Mouse (Mus musculus): ENCODE data around the gene Tns3. TPM values are rescaled to one million over a fixed set of nuclear protein-coding genes. Genes with fewer than 3 reads are reported as not detected.

Gene Tns3
- polyA plus RNA-seq, 1 experiment from 2014 or later = 8.8 TPM

DNA sequence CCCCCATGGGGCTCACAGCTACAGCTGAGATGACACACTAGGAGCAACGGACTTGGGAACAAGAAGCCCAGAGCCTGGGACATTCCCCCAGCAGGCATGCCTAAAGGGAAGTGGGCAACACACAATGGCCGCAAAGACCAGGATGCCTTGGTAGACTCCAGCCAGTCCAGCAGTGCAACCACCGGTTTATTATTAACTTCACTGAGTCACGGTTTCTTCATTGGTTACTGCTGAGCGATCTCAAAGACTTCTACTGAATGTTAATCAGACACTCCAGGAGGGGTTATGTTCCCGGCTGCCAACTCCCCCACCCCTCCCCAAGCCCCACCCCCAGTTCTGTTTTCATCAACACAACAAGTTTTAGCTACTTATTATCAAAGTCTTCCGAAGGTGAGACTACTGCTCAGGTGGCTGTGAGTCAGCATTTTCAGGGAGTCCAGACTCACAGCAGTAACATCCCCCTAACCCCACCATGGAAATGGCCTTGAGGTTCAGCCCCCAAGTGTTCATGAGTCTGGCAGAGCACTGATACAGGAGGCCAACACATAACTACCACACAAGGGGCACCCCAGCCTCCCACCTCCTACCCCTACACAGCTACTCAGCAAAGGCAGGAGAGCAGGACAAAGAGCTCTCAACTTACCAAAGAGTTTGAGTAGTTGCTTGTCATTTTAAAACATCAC lies 29.5 kb downstream of the Tns3 start:
- no peak overlapping the region for H3K27ac ChIP-seq (ENCODE audit: low read depth, low read length)
- H3K4me1 ChIP-seq (replicated peaks; ENCODE audit: control insufficient read depth, insufficient read depth, low read length) = no peaks in the 10 kb centered on the region
- H3K27me3 ChIP-seq (ENCODE audit: control insufficient read depth, insufficient read depth, low read length) = no peaks in the 10 kb centered on the region
- no peak overlapping the region for H3K4me2 ChIP-seq (ENCODE audit: low read depth, low read length, severe bottlenecking)
- no peaks in the 10 kb centered on the region for H3K36me3 ChIP-seq (ENCODE audit: control insufficient read depth, insufficient read depth, low read length)
- WGBS = 85% methylated on average over 7 of the region's 7 CpGs
- H3K9ac ChIP-seq (ENCODE audit: low read length) = no peak overlapping the region
- DNase-seq (ENCODE audit: low spot score) (no peak), ATAC-seq (replicated peaks; ENCODE audit: low FRiP score) (no peak)
- no peak overlapping the region for H3K4me3 ChIP-seq (ENCODE audit: low read depth, low read length)
- no peaks in the 10 kb centered on the region for H3K9me3 ChIP-seq (ENCODE audit: control insufficient read depth, low read length)

DNA sequence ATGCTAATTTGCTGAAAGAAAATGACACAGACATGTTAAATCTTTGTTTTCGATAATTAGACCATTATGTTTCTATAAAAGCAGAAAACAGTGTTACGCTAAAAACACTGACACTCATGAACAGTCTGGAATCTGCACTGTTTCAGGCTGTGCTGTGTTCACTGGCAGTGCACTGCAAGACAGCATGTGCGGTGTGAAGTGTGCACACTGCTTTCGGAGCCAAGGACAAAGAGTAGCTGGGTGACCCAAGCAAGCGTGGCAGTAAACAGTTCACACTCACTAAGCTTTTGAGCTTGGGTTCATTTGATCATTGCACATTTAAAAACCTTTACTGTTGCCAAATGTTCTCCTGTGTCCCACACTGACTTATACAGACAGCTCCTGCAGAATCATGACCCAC lies 32.2 kb downstream of the Tns3 start:
- no peak for ATAC-seq (replicated peaks; ENCODE audit: low FRiP score)
- WGBS = 85% methylated on average over 5 of the region's 5 CpGs

DNA sequence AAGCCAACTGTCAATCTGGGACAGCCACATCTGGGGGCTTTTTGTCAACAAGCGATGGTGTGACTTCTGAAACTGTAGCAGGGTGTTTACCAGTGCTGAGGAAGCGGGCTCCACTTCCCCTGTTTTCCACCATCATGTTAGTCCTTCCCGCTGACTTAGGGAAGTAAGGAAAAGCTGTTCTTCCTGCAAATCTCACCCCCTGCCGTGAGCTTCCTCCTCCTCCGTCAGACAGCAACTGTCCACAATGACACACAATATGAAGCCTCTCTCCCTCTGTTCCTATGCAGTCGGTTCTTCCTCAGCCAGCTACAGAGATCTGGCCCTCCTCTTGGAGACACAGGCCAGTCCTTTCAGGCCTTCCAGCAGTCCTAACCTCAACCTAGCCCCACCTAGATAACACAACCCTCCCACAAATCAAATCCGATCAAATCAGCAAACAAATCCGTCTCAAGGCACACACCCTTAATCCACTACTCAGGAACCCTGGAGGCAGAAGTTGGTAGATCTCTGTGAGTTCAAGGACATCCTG lies 34.4 kb downstream of the Tns3 start:
- DNase-seq (ENCODE audit: low spot score) (no peak), ATAC-seq (replicated peaks; ENCODE audit: low FRiP score) (no peak)
- H3K4me3 ChIP-seq (ENCODE audit: low read depth, low read length) = no peak overlapping the region
- no peaks in the 10 kb centered on the region for H3K27me3 ChIP-seq (ENCODE audit: control insufficient read depth, insufficient read depth, low read length)
- no peaks in the 10 kb centered on the region for H3K36me3 ChIP-seq (ENCODE audit: control insufficient read depth, insufficient read depth, low read length)
- H3K4me2 ChIP-seq (ENCODE audit: low read depth, low read length, severe bottlenecking) = no peak overlapping the region
- H3K9me3 ChIP-seq (ENCODE audit: control insufficient read depth, low read length) = no peaks in the 10 kb centered on the region
- no peak overlapping the region for H3K27ac ChIP-seq (ENCODE audit: low read depth, low read length)
- 84% methylated on average over 8 of the region's 8 CpGs for WGBS
- no peaks in the 10 kb centered on the region; the same call in 1 of the 2 replicates for H3K4me1 ChIP-seq (replicated peaks; ENCODE audit: control insufficient read depth, insufficient read depth, low read length)
- H3K9ac ChIP-seq (ENCODE audit: low read length) = no peak overlapping the region

More for the DNA sequence above, 32.2 kb downstream of the Tns3 start:
- Histone ChIP-seq H3K4me2 (ENCODE audit: low read depth, low read length, severe bottlenecking) (no peak overlapping the region), H3K9me3 (ENCODE audit: control insufficient read depth, low read length) (no peaks in the 10 kb centered on the region), H3K27me3 (ENCODE audit: control insufficient read depth, insufficient read depth, low read length) (no peaks in the 10 kb centered on the region), H3K36me3 (ENCODE audit: control insufficient read depth, insufficient read depth, low read length) (no peaks in the 10 kb centered on the region), H3K9ac (ENCODE audit: low read length) (no peak overlapping the region), H3K4me1 (replicated peaks; ENCODE audit: control insufficient read depth, insufficient read depth, low read length) (no peaks in the 10 kb centered on the region; the same call in 1 of the 2 replicates), H3K4me3 (ENCODE audit: low read depth, low read length) (no peak overlapping the region), H3K27ac (ENCODE audit: low read depth, low read length) (no peak overlapping the region)
- no peak for DNase-seq (ENCODE audit: low spot score)

DNA sequence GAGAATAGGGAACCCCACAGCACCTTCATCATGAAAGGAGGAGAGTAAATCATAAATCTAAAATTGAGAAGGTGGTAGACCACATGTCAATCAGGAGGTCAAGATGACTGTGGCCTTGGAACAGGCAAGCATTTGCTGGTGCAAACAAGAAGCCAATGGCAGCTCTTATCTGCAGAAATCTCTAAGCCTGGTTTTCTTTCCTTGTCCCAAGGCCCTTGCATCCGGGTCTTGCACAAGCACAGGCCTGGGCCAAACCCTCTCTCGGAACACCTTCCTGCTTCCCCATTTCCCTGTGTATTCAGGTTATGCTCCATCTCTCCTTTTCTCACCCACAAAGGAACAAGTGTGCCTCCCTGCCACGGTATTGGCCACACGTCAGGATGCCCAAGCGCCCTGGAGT lies 35.0 kb downstream of the Tns3 start:
- WGBS = 87% methylated on average over 5 of the region's 5 CpGs
- no peak overlapping the region for H3K4me2 ChIP-seq (ENCODE audit: low read depth, low read length, severe bottlenecking)
- no peak for ATAC-seq (replicated peaks; ENCODE audit: low FRiP score)

DNA sequence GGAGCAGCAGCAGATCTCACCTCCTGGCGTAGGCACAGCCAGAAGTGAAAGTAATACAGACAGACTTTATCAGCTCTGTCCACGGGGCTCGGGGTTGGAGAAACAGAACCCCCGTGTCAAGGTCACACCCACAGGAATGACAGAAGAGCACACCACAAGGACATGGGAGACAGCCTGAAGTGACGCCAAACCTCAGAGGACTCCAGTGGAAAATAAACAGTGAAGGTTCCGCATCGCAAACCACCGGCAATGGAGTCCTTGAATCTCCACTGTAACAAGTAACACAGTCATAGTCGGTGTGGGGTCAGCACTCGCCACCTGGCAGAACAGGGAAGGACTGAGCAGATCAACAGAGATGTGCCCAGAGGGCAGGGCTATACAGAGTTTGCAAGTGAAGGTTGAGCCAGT lies 35.5 kb downstream of the Tns3 start:
- H3K27me3 ChIP-seq (ENCODE audit: control insufficient read depth, insufficient read depth, low read length) = no peaks in the 10 kb centered on the region
- ATAC-seq (replicated peaks; ENCODE audit: low FRiP score) (no peak), DNase-seq (ENCODE audit: low spot score) (no peak)
- H3K27ac ChIP-seq (ENCODE audit: low read depth, low read length) = no peak overlapping the region
- H3K9ac ChIP-seq (ENCODE audit: low read length) = no peak overlapping the region
- H3K36me3 ChIP-seq (ENCODE audit: control insufficient read depth, insufficient read depth, low read length) = no peaks in the 10 kb centered on the region
- H3K4me3 ChIP-seq (ENCODE audit: low read depth, low read length) = no peak overlapping the region
- H3K9me3 ChIP-seq (ENCODE audit: control insufficient read depth, low read length) = no peaks in the 10 kb centered on the region
- no peak overlapping the region for H3K4me2 ChIP-seq (ENCODE audit: low read depth, low read length, severe bottlenecking)
- H3K4me1 ChIP-seq (replicated peaks; ENCODE audit: control insufficient read depth, insufficient read depth, low read length) = no peaks in the 10 kb centered on the region; the same call in 1 of the 2 replicates
- WGBS = 95% methylated on average over 10 of the region's 10 CpGs

More for the DNA sequence above, 35.0 kb downstream of the Tns3 start:
- no peak overlapping the region for H3K27ac ChIP-seq (ENCODE audit: low read depth, low read length)
- H3K9ac ChIP-seq (ENCODE audit: low read length) = no peak overlapping the region
- H3K9me3 ChIP-seq (ENCODE audit: control insufficient read depth, low read length) = no peaks in the 10 kb centered on the region
- H3K27me3 ChIP-seq (ENCODE audit: control insufficient read depth, insufficient read depth, low read length) = no peaks in the 10 kb centered on the region
- no peaks in the 10 kb centered on the region for H3K36me3 ChIP-seq (ENCODE audit: control insufficient read depth, insufficient read depth, low read length)
- H3K4me3 ChIP-seq (ENCODE audit: low read depth, low read length) = no peak overlapping the region
- no peak for DNase-seq (ENCODE audit: low spot score)
- no peaks in the 10 kb centered on the region; the same call in 1 of the 2 replicates for H3K4me1 ChIP-seq (replicated peaks; ENCODE audit: control insufficient read depth, insufficient read depth, low read length)

DNA sequence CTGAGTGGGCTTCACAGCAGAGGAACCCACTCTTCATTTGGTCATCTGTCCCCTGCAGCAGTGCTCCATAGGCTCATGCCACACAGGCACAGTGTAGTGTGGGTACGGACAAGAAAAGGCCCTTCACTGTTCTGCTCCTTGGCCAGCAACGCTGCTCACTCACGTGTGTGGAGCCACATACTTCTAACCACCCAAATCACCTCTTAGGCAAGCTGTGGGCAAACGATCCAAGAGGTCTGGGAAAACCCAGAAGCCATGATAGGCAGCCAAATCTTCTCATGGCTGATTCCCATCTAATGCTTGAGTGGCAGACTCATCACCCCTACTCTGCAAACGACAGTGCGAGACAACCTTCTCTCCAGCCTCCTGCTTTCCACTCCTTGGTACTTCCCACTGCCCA lies 37.2 kb downstream of the Tns3 start:
- WGBS = 93% methylated on average over 6 of the region's 6 CpGs
- Histone ChIP-seq H3K4me2 (ENCODE audit: low read depth, low read length, severe bottlenecking) (no peak overlapping the region), H3K9me3 (ENCODE audit: control insufficient read depth, low read length) (no peaks in the 10 kb centered on the region), H3K9ac (ENCODE audit: low read length) (no peak overlapping the region), H3K27ac (ENCODE audit: low read depth, low read length) (no peak overlapping the region), H3K4me1 (replicated peaks; ENCODE audit: control insufficient read depth, insufficient read depth, low read length) (no peaks in the 10 kb centered on the region; the same call in 1 of the 2 replicates), H3K4me3 (ENCODE audit: low read depth, low read length) (no peak overlapping the region), H3K27me3 (ENCODE audit: control insufficient read depth, insufficient read depth, low read length) (no peaks in the 10 kb centered on the region), H3K36me3 (ENCODE audit: control insufficient read depth, insufficient read depth, low read length) (no peaks in the 10 kb centered on the region)
- no peak for ATAC-seq (replicated peaks; ENCODE audit: low FRiP score)
- no peak for DNase-seq (ENCODE audit: low spot score)

DNA sequence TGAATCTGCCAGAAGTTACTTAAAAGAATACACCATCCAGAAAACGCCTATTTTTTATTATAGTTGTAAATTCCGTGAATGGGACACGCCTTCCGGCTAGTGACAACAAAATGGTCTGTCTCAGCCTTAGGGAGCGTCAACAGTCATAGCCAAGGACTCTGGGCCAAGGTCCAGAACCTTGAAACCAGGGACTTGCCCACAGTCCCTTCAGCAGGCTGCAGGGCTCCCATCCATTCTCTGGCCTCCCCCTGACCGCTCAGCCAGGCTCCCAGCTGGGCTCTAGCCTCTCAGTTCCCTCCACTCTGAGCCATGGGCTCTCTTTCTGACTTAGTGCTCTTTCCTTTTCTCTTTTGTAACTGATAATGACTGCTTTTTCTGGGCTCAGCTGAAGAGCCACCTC lies 37.6 kb downstream of the Tns3 start:
- H3K36me3 ChIP-seq (ENCODE audit: control insufficient read depth, insufficient read depth, low read length) = no peaks in the 10 kb centered on the region
- no peaks in the 10 kb centered on the region for H3K27me3 ChIP-seq (ENCODE audit: control insufficient read depth, insufficient read depth, low read length)
- no peak overlapping the region for H3K9ac ChIP-seq (ENCODE audit: low read length)
- DNase-seq (ENCODE audit: low spot score) (no peak), ATAC-seq (replicated peaks; ENCODE audit: low FRiP score) (no peak)
- H3K4me3 ChIP-seq (ENCODE audit: low read depth, low read length) = no peak overlapping the region
- WGBS = 88% methylated on average over 6 of the region's 6 CpGs
- no peaks in the 10 kb centered on the region; the same call in 1 of the 2 replicates for H3K4me1 ChIP-seq (replicated peaks; ENCODE audit: control insufficient read depth, insufficient read depth, low read length)
- H3K27ac ChIP-seq (ENCODE audit: low read depth, low read length) = no peak overlapping the region
- no peaks in the 10 kb centered on the region for H3K9me3 ChIP-seq (ENCODE audit: control insufficient read depth, low read length)
- no peak overlapping the region for H3K4me2 ChIP-seq (ENCODE audit: low read depth, low read length, severe bottlenecking)

DNA sequence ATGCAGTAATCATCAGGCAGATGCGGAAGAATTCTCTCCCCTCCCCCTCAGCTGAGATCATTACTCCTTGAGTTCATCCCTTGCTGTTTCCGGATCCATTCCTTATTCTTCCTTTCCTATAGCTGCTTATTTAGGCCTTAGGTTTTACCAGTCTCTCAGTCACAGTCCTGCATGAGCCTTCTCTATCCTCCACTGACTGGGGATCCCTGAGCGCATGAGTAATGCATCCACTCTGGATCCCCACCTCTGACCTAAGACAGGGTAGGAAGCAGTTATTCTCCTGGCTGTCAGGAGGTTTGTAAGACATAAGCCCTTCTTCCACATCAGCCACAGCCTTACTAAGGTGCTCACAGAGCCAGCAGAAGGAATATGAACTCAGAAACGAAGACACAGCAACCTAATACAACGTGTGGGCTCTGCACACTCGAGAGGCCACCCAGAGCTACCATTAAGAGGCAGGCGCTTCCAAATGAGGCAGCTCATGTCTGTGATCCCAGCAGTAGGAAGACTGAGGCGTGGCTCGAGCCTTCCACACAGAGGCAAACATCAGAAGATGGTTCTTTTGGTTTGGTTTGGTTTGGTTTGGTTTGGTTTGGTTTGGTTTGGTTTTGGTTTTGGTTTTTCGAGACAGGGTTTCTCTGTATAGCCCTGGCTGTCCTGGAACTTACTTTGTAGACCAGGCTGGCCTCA lies 38.3 kb downstream of the Tns3 start:
- H3K4me1 ChIP-seq (replicated peaks; ENCODE audit: control insufficient read depth, insufficient read depth, low read length) = no peaks in the 10 kb centered on the region; the same call in 1 of the 2 replicates
- WGBS = 69% methylated on average over 10 of the region's 10 CpGs
- no peak overlapping the region for H3K9ac ChIP-seq (ENCODE audit: low read length)
- no peak overlapping the region for H3K27ac ChIP-seq (ENCODE audit: low read depth, low read length)
- H3K36me3 ChIP-seq (ENCODE audit: control insufficient read depth, insufficient read depth, low read length) = no peaks in the 10 kb centered on the region
- DNase-seq (ENCODE audit: low spot score) = no peak
- H3K27me3 ChIP-seq (ENCODE audit: control insufficient read depth, insufficient read depth, low read length) = no peaks in the 10 kb centered on the region
- no peak overlapping the region for H3K4me2 ChIP-seq (ENCODE audit: low read depth, low read length, severe bottlenecking)
- no peaks in the 10 kb centered on the region for H3K9me3 ChIP-seq (ENCODE audit: control insufficient read depth, low read length)
- no peak for ATAC-seq (replicated peaks; ENCODE audit: low FRiP score)
- no peak overlapping the region for H3K4me3 ChIP-seq (ENCODE audit: low read depth, low read length)

Measured in forebrain, embryonic 11.5 days (tissue).